Mouse (Mus musculus): ENCODE measurements around the gene Eef1akmt3.
"Not testable (repeated sequence)": the region's sequence is repeated elsewhere in the genome, so short reads cannot be mapped to it uniquely, and the experiment has no call there.

Eef1akmt3 gene

GRCm38 (mm10) chr10:127070190-127071121 is 29.1 kb upstream of the Eef1akmt3 start, which contains the start of gene Tspan31:
TSS of gene Tspan31 (minus strand) at chr10:127070264.
- peak; percentile 93 to 96 for DNase-seq (ENCODE audit: low spot score in 2 of 2)

GRCm38 (mm10) chr10:127069281-127070189 is 28.2 kb upstream of the Eef1akmt3 start:
- no peak for DNase-seq (ENCODE audit: low spot score in 2 of 2)

GRCm38 (mm10) chr10:127068360-127069038 is 27.2 kb upstream of the Eef1akmt3 start:
- no peak for DNase-seq (ENCODE audit: low spot score in 2 of 2)

- no peak for DNase-seq (ENCODE audit: low spot score in 2 of 2)
These were observed 25.3 kb upstream of the Eef1akmt3 start for GRCm38 (mm10) chr10:127066519-127067018.

- DNase-seq (ENCODE audit: low spot score in 2 of 2) = no peak
These were observed 24.7 kb upstream of the Eef1akmt3 start for GRCm38 (mm10) chr10:127065981-127066380.

GRCm38 (mm10) chr10:127063913-127064870 is 22.9 kb upstream of the Eef1akmt3 start:
- no peak for DNase-seq (ENCODE audit: low spot score in 2 of 2)

GRCm38 (mm10) chr10:127063239-127063872 is 22.0 kb upstream of the Eef1akmt3 start, which contains the start of gene Cdk4:
TSS of gene Cdk4 (plus strand) at chr10:127063534.
- peak; percentile 98 for DNase-seq (ENCODE audit: low spot score in 2 of 2)

GRCm38 (mm10) chr10:127062503-127062902 is 21.2 kb upstream of the Eef1akmt3 start:
- no peak for DNase-seq (ENCODE audit: low spot score in 2 of 2)

- not testable (repeated sequence) for DNase-seq (ENCODE audit: low spot score in 2 of 2)
These were observed 20.8 kb upstream of the Eef1akmt3 start for GRCm38 (mm10) chr10:127062101-127062500.

GRCm38 (mm10) chr10:127061513-127061912 is 20.2 kb upstream of the Eef1akmt3 start:
- DNase-seq (ENCODE audit: low spot score in 2 of 2) = no peak

- no peak for DNase-seq (ENCODE audit: low spot score in 2 of 2)
These were observed 19.8 kb upstream of the Eef1akmt3 start for GRCm38 (mm10) chr10:127061085-127061484.

GRCm38 (mm10) chr10:127059968-127060916 is 18.9 kb upstream of the Eef1akmt3 start, which contains the start of gene March9:
TSS of gene March9 (minus strand) at chr10:127060184.
- peak; percentile 67 to 71 for DNase-seq (ENCODE audit: low spot score in 2 of 2)

- no peak for DNase-seq (ENCODE audit: low spot score in 2 of 2)
These were observed 18.1 kb upstream of the Eef1akmt3 start for GRCm38 (mm10) chr10:127059174-127059967.

- no peak for DNase-seq (ENCODE audit: low spot score in 2 of 2)
These were observed 17.4 kb upstream of the Eef1akmt3 start for GRCm38 (mm10) chr10:127058708-127059107.

- DNase-seq (ENCODE audit: low spot score in 2 of 2) = peak; percentile 74 to 81
These were observed 16.8 kb upstream of the Eef1akmt3 start for GRCm38 (mm10) chr10:127058161-127058560.

- no peak for DNase-seq (ENCODE audit: low spot score in 2 of 2)
These were observed 15.2 kb upstream of the Eef1akmt3 start for GRCm38 (mm10) chr10:127056490-127056889.

GRCm38 (mm10) chr10:127055406-127055805 is 14.1 kb upstream of the Eef1akmt3 start:
- DNase-seq (ENCODE audit: low spot score in 2 of 2) = no peak

- DNase-seq (ENCODE audit: low spot score in 2 of 2) = no peak
These were observed 13.3 kb upstream of the Eef1akmt3 start for GRCm38 (mm10) chr10:127054646-127055045.
